In the genomic region with DNA sequence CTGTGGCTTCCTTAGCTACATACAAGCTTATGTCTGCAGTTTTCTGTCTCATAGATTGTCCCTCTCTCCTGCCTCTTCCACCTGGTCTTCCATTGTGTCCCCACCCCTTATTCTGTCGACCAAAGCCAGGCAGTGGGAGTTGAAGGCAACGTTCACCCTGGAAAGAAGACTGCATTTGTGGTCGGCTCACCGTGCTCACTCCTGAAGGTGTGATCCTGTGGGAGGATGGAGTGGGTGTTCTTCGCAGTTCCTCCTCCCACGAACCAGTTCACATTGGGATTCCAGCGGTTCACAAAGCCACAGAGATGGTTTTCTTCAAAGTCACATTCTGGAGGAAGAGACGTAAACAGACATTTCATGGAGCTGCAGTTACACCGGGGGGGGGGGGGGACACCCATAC, we compare ENCODE assay signal across 15 mouse cellular contexts.
DNase-seq lines count a peak whose midpoint lies in the region; ATAC-seq lines count a peak whose summit lies in the region.
"Had no signal": no experiment of that assay in that cellular context is flagged by ENCODE, and none has a peak within 500 bp of the region (broad histone marks: within the 10 kb centered on the region; RNA-seq: fewer than 3 reads in every experiment).

No protein-coding gene starts in this region.

- no peaks in the 10 kb centered on the region for H3K9me3 ChIP-seq in forebrain, embryonic 13.5 days (replicated peaks)
- no peaks in the 10 kb centered on the region for H3K9me3 ChIP-seq in forebrain, embryonic 11.5 days (ENCODE audit: control insufficient read depth, low read length)
- H3K9me3 ChIP-seq in hindbrain, embryonic 13.5 days = no peaks in the 10 kb centered on the region
- H3K9me3 ChIP-seq: embryonic facial prominence, embryonic 12.5 days; heart, embryonic 12.5 days; intestine, embryonic 15.5 days; limb, embryonic 15.5 days; liver, embryonic 15.5 days had no signal

- 80% methylated on average over 9 of the region's 9 CpGs for WGBS in forebrain, embryonic 13.5 days
- WGBS in forebrain, embryonic 11.5 days = 74% methylated on average over 9 of the region's 9 CpGs
- 79% methylated on average over 9 of the region's 9 CpGs for WGBS in hindbrain, embryonic 13.5 days

- H3K36me3 ChIP-seq in forebrain, embryonic 13.5 days (ENCODE audit: poor library complexity, severe bottlenecking) = no peaks in the 10 kb centered on the region
- H3K36me3 ChIP-seq in forebrain, embryonic 11.5 days (ENCODE audit: control insufficient read depth, insufficient read depth, low read length) = no peaks in the 10 kb centered on the region
- H3K36me3 ChIP-seq in hindbrain, embryonic 13.5 days = no peaks in the 10 kb centered on the region
- H3K36me3 ChIP-seq: embryonic facial prominence, embryonic 12.5 days; heart, embryonic 12.5 days; intestine, embryonic 15.5 days; limb, embryonic 15.5 days; liver, embryonic 15.5 days had no signal

- no peak overlapping the region for H3K4me3 ChIP-seq in forebrain, embryonic 13.5 days
- H3K4me3 ChIP-seq in forebrain, embryonic 11.5 days (ENCODE audit: low read depth, low read length) = no peak overlapping the region
- H3K4me3 ChIP-seq in hindbrain, embryonic 13.5 days = no peak overlapping the region
- H3K4me3 ChIP-seq: embryonic facial prominence, embryonic 12.5 days; heart, embryonic 12.5 days; intestine, embryonic 15.5 days; limb, embryonic 15.5 days; liver, embryonic 15.5 days had no signal

- DNase-seq in forebrain, embryonic 11.5 days (ENCODE audit: low spot score) = no peak
- peak; percentile 37 to 40 for DNase-seq in left cerebral cortex, postnatal 36 days (ENCODE audit: low spot score in 2 of 2)
- DNase-seq in left cerebral cortex, postnatal 4 days = no peak
- DNase-seq in 3T3-L1 (ENCODE audit: low read depth, low spot score) = peak; percentile 12
- no peak for DNase-seq in heart, postnatal 25 days (ENCODE audit: low spot score)
- no peak for DNase-seq in adrenal gland, postnatal 10 days
- DNase-seq: cerebellum, adult 9-11 months had no signal

- no peak overlapping the region for H3K27ac ChIP-seq in forebrain, embryonic 13.5 days
- no peak overlapping the region for H3K27ac ChIP-seq in forebrain, embryonic 11.5 days (ENCODE audit: low read depth, low read length)
- H3K27ac ChIP-seq in hindbrain, embryonic 13.5 days = no peak overlapping the region
- H3K27ac ChIP-seq: embryonic facial prominence, embryonic 12.5 days; intestine, embryonic 15.5 days; limb, embryonic 15.5 days; liver, embryonic 15.5 days had no signal

- H3K27me3 ChIP-seq in forebrain, embryonic 13.5 days = no peaks in the 10 kb centered on the region
- H3K27me3 ChIP-seq in forebrain, embryonic 11.5 days (ENCODE audit: control insufficient read depth, insufficient read depth, low read length) = no peaks in the 10 kb centered on the region
- no peaks in the 10 kb centered on the region for H3K27me3 ChIP-seq in hindbrain, embryonic 13.5 days
- H3K27me3 ChIP-seq: CH12.LX; embryonic facial prominence, embryonic 12.5 days; intestine, embryonic 15.5 days; limb, embryonic 15.5 days; liver, embryonic 15.5 days had no signal

- no peak overlapping the region for H3K9ac ChIP-seq in forebrain, embryonic 13.5 days
- H3K9ac ChIP-seq in forebrain, embryonic 11.5 days (ENCODE audit: low read length) = no peak overlapping the region
- H3K9ac ChIP-seq in hindbrain, embryonic 13.5 days = no peak overlapping the region
- H3K9ac ChIP-seq: embryonic facial prominence, embryonic 12.5 days; heart, embryonic 12.5 days; intestine, embryonic 15.5 days; limb, embryonic 15.5 days; liver, embryonic 15.5 days had no signal

- no peak overlapping the region for H3K4me2 ChIP-seq in forebrain, embryonic 13.5 days
- H3K4me2 ChIP-seq in forebrain, embryonic 11.5 days (ENCODE audit: low read depth, low read length, severe bottlenecking) = no peak overlapping the region
- no peak overlapping the region for H3K4me2 ChIP-seq in hindbrain, embryonic 13.5 days
- H3K4me2 ChIP-seq: embryonic facial prominence, embryonic 12.5 days; heart, embryonic 12.5 days; intestine, embryonic 15.5 days; limb, embryonic 15.5 days; liver, embryonic 15.5 days had no signal

- intact Hi-C loops in left cerebral cortex, postnatal 36 days (cut with DNase I) = loop anchor here (2.0 kb wide), 1 partner anchor 149 kb away; no protein-coding TSS in a partner anchor
- intact Hi-C loops in left cerebral cortex, postnatal 4 days (cut with DNase I) = loop anchor here (5.0 to 10.0 kb wide), 2 partner anchors 149 to 311 kb away; a partner anchor contains a TSS
- intact Hi-C loops in heart, postnatal 25 days (cut with DNase I) = loop anchor here (1.0 kb wide), 1 partner anchor 150 kb away; no protein-coding TSS in a partner anchor

- peak; percentile 28; the same call in 1 of the 2 replicates for ATAC-seq in forebrain, embryonic 13.5 days
- ATAC-seq in forebrain, embryonic 11.5 days (replicated peaks; ENCODE audit: low FRiP score) = no peak
- ATAC-seq in hindbrain, embryonic 13.5 days (ENCODE audit: low FRiP score) = peak; percentile 15; the same call in 1 of the 2 replicates

- H3K4me1 ChIP-seq in forebrain, embryonic 13.5 days = peaks cover 12% of the 10 kb centered on the region; the same call in 1 of the 2 replicates
- no peaks in the 10 kb centered on the region for H3K4me1 ChIP-seq in forebrain, embryonic 11.5 days (replicated peaks; ENCODE audit: control insufficient read depth, insufficient read depth, low read length)
- H3K4me1 ChIP-seq in hindbrain, embryonic 13.5 days (replicated peaks) = peaks cover 11% of the 10 kb centered on the region
- H3K4me1 ChIP-seq: embryonic facial prominence, embryonic 12.5 days; heart, embryonic 12.5 days; intestine, embryonic 15.5 days; limb, embryonic 15.5 days; liver, embryonic 15.5 days had no signal

Comparison
In these comparisons a context has a peak if more than half of its experiments do, and no peak if none do; other contexts are left out.
1. DNase-seq: peak in left cerebral cortex, postnatal 36 days (2 of 2) and 3T3-L1 (single experiment); none in forebrain, embryonic 11.5 days (single experiment), left cerebral cortex, postnatal 4 days (single experiment), heart, postnatal 25 days (single experiment) and adrenal gland, postnatal 10 days (single experiment).